24 mouse cellular contexts compared by ENCODE assay signal in genomic region chr16:29384781-29385180, GRCm38 (mm10). TPM values are rescaled to one million over a fixed set of nuclear protein-coding genes. Genes with fewer than 3 reads are reported as not detected.
"Had no signal": no experiment of that assay in that cellular context is flagged by ENCODE, and none has a peak within 500 bp of the region (broad histone marks: within the 10 kb centered on the region; RNA-seq: fewer than 3 reads in every experiment).

No protein-coding gene starts in this region.

- DNase-seq: liver, embryonic 13.5 days; liver, postnatal 0 days; lung, adult 2 months; lung, postnatal 14 days; lung, postnatal 36 days; right cerebral cortex, adult 18-20 months; thymus, adult 2 months; thymus, postnatal 25 days; thymus, postnatal 4 days had no signal

- H3K4me3 ChIP-seq: liver, embryonic 13.5 days; liver, embryonic 15.5 days; lung, embryonic 15.5 days; megakaryocyte, embryonic 14.5 days; midbrain, embryonic 13.5 days; midbrain, embryonic 15.5 days; neural tube, embryonic 12.5 days; stomach, embryonic 15.5 days had no signal

- H3K9ac ChIP-seq: liver, embryonic 13.5 days; liver, embryonic 15.5 days; liver, postnatal 0 days; lung, embryonic 15.5 days; midbrain, embryonic 13.5 days; midbrain, embryonic 15.5 days; neural tube, embryonic 12.5 days; stomach, embryonic 15.5 days had no signal

- H3K9me3 ChIP-seq: liver, embryonic 13.5 days; liver, embryonic 15.5 days; lung, embryonic 15.5 days; megakaryocyte, embryonic 14.5 days; midbrain, embryonic 13.5 days; midbrain, embryonic 15.5 days; neural tube, embryonic 12.5 days; stomach, embryonic 15.5 days had no signal

- H3K27me3 ChIP-seq: liver, embryonic 13.5 days; liver, embryonic 15.5 days; lung, embryonic 15.5 days; megakaryocyte, embryonic 14.5 days; midbrain, embryonic 13.5 days; midbrain, embryonic 15.5 days; neural tube, embryonic 12.5 days; stomach, embryonic 15.5 days had no signal

- ATAC-seq: liver, postnatal 0 days; lung, postnatal 0 days; midbrain, embryonic 13.5 days; midbrain, embryonic 15.5 days had no signal

- H3K36me3 ChIP-seq: liver, embryonic 13.5 days; liver, embryonic 15.5 days; lung, embryonic 15.5 days; midbrain, embryonic 13.5 days; midbrain, embryonic 15.5 days; neural tube, embryonic 12.5 days; stomach, embryonic 15.5 days had no signal

- H3K4me2 ChIP-seq: liver, embryonic 13.5 days; liver, embryonic 15.5 days; lung, embryonic 15.5 days; midbrain, embryonic 11.5 days; midbrain, embryonic 13.5 days; midbrain, embryonic 15.5 days; neural tube, embryonic 12.5 days; stomach, embryonic 15.5 days had no signal

- H3K27ac ChIP-seq: liver, embryonic 13.5 days; liver, embryonic 15.5 days; lung, embryonic 15.5 days; macrophage; midbrain, embryonic 13.5 days; midbrain, embryonic 15.5 days; neural tube, embryonic 12.5 days; stomach, embryonic 15.5 days; stomach, postnatal 0 days had no signal

- H3K4me1 ChIP-seq: liver, embryonic 13.5 days; liver, embryonic 15.5 days; lung, embryonic 15.5 days; megakaryocyte, embryonic 14.5 days; midbrain, embryonic 13.5 days; midbrain, embryonic 15.5 days; neural tube, embryonic 12.5 days; stomach, embryonic 15.5 days had no signal

RNA-seq across cellular contexts. Expression of gene Atp13a5, which starts 6.2 kb away (rescaled TPM):
- total RNA-seq: megakaryocyte progenitor cell, adult 5-6 weeks; monocyte, adult 5-6 weeks had no signal
- polyA plus RNA-seq: liver, embryonic 13.5 days; lung, embryonic 15.5 days; macrophage; spleen, adult 2 months; stomach, embryonic 15.5 days; urinary bladder, adult 2 months had no signal
